Mouse (Mus musculus) brain, embryonic 14.5 days (tissue): ENCODE measurements at regions not wholly inside any gene's neighbourhood (a gene's known extent, or its start where the extent isn't known, plus 50 kb on each side); places are given as distances from the start of the nearest gene placed in this dataset.

Source experiments
- CTCF ChIP-seq: fragments of 200-500 bp; IDR thresholded peaks from 2 replicates; pipeline ENCODE4 v1.5.1; 2012; ENCODE audit warnings: inconsistent platforms, mild to moderate bottlenecking, moderate library complexity, borderline replicate concordance; ENCODE audit not compliant: insufficient read depth, insufficient read length; ENCODE audit errors: extremely low read depth
- POLR2A ChIP-seq: fragments of 200-500 bp; IDR thresholded peaks from 2 replicates; pipeline ENCODE4 v1.6.1; 2012; ENCODE audit warnings: mild to moderate bottlenecking, inconsistent platforms, borderline replicate concordance; ENCODE audit not compliant: poor library complexity, insufficient read depth, insufficient read length, severe bottlenecking; ENCODE audit errors: extremely low read depth

DNA sequence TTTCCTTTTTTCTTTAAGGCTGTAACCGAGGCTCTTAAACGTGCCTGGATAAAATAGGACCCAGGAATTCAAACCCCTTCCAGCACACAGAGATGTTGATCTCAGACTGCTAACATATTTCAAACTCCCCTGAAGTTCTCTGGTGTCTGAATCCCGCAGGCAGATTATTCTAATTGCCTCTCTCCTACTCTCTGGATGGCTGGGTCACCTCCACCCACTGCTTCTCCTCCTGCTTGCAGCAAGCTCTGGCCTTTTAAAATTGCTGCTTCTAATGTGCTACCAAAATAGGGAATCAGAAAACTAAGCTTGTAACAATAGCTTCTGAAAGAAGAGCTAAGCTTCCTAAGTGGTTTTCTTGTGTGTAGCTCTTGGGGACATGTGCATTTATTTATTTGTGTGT, 64.4 kb upstream of the Ldb2 start:
- TF ChIP-seq CTCF (no peak), POLR2A (no peak)
